Mouse (Mus musculus) 3T3-L1 (cell line): Measurements from ENCODE around the gene Nedd4.

Source experiments
- DNase-seq: peaks from one replicate; pipeline ENCODE4 v3.0.0-alpha.2; 2015; ENCODE audit warnings: low read depth, low spot score

Gene Nedd4

DNA sequence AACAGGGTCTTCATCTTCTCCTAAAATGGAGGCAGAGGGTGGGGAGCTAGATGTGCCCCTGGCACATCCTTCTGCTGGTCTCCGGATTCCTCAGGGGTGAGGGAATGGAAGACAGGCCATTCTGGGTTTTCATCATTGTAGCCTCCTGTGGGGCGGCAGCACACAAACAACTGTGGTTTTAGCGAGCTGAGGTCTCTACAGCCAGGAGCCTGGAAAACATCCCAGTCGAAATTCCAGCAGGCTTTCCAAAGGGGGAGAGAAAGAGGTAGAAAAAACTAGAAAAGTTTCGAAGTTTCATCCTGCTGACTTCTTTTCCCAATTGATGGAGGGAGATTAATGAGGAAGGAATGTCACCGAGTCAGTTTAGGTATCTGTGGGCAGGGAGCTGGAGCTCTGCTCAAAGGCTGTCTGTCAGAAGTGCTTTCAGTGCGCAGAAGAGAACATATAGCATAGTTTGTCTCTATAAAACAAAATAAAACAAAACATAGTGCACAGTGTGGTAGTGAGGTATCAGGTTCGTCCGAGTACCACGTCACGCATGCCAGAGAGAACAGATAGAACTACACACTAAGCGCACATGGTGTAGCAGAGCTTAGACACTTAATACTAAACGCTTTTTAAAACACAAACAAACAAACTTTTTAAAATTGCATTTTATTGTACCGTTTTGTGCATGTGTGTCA lies 128.5 kb downstream of the Nedd4 start:
- DNase-seq = peak; percentile 60

DNA sequence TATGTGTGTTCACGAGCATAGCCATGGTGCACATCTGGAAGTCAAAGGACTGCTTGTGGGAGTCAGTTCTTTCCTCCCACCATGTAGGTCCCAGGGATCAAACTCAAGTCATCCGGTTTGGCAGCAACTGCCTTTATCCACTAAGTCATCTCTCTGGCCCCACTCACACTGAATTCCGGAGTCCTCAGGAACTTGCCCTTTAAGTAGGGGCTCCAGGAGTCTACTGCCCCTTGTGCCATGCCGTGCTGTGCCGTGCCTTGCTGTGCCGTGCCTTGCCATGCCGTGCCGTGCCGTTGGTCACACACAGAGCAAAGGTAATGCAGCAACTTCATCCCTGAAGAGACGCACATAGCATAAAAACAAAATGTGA lies 129.1 kb downstream of the Nedd4 start:
- DNase-seq = peak; percentile 72

DNA sequence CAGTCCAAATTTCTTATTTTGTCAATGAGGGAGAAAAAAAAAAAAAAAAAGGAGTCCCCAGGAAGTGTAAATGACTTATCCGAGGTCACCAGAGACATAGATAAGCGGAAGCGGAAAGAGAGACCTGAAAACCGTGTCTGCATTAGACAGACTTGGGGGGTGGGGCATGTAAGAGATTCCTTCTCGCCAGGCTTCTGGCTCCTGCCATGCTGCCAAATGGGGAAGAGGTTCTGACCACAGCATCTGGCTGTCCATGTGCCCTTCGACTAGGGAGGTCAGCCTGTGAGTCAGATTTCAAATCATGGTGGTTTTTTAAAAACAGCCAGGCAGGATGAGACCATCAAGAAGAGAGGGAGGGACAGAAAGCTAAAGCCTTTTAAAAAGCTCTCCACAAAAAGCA lies 129.5 kb downstream of the Nedd4 start:
- peak; percentile 97 for DNase-seq

- DNase-seq = no peak
Measured at GRCm38 (mm10) chr9:72795243-72795642, 133.1 kb downstream of the Nedd4 start.

DNA sequence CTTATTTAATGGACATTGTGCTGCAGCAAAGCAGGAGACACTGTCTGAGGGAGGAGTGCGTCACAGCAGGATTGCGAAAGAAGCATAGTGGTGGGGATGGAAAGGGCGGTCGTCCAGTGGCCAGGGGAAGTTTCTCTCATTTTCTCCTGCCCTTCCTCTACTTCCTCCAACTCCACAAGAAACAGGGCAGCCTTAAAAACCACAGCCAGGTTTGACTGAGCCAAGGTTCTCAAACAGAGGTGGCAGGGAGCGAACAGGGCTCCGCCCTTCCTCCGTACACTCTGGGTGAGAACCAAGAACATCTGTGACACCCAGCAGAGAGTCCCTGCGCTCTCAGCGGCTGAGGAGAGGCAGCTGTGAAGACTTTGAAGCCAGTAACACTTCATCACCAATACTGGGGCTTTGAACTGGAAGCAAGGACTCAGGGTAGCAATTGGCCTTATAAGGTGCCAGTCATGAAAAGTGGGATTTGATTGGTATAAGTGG lies 135.0 kb downstream of the Nedd4 start:
- peak; percentile 51 for DNase-seq
